Mouse (Mus musculus) heart, adult 10 weeks (tissue): ENCODE data around the gene Hdac8. TPM values are rescaled to one million over a fixed set of nuclear protein-coding genes. Genes with fewer than 3 reads are reported as not detected.

Source experiments
- polyA plus RNA-seq: library from polyadenylated mRNA; stranded (reverse); fragments of 350-450 nt; fragmentation: Illumina TruSeq; extraction: RNeasy Lipid Tissue Mini Kit (QIAGEN cat#74804); gene quantifications from one replicate; pipeline ENCODE4 v1.2.3, GENCODE M21; 2014; ENCODE audit warnings: low read depth, low replicate concordance

The Hdac8 gene
- polyA plus RNA-seq: 5.2 TPM

GRCm38 (mm10) chrX:102504644-102505481 lies at the start of gene Hdac8:
TSS of gene Hdac8 (minus strand) at chrX:102505359.

GRCm38 (mm10) chrX:102251937-102252860 lies 253.0 kb downstream of the Hdac8 start, which contains the start of gene Cited1:
TSS of gene Cited1 (minus strand) at chrX:102252181.

Other genes with a start within 250 kb of the Hdac8 start
- 19.8 TPM for gene Phka1, start 138.9 kb upstream of the Hdac8 start, polyA plus RNA-seq
- gene Gm3880, start 181.6 kb upstream of the Hdac8 start, polyA plus RNA-seq: not detected
- not detected for gene Gm9112, start 202.3 kb upstream of the Hdac8 start, polyA plus RNA-seq
- gene Dmrtc1b, start 202.5 kb upstream of the Hdac8 start, polyA plus RNA-seq: not detected